Mouse (Mus musculus): ENCODE data around the gene Scaf4.

- TF ChIP-seq CTCF (IDR thresholded peaks at IDR 0.05; ENCODE audit: control insufficient read depth, insufficient read depth, insufficient read length) (no peak), USF1 (IDR thresholded peaks at IDR 0.05; ENCODE audit: low read depth) (no peak), MAX (IDR thresholded peaks at IDR 0.05) (no peak)
Measured at GRCm38 (mm10) chr16:90199174-90199573, 85.1 kb downstream of the Scaf4 start.
